Mouse (Mus musculus) ovary, postnatal 36 days (tissue): ENCODE results near the gene Cycs.

Experiments used
- DNase-seq: peaks from one replicate; pipeline ENCODE4 v3.0.0; 2022; ENCODE audit warnings: low spot score, mixed read lengths

Gene Cycs

GRCm38 (mm10) chr6:50545412-50546043 is 20.8 kb downstream of the Cycs start:
- DNase-seq, result no peak

GRCm38 (mm10) chr6:50542535-50542934 is 23.8 kb downstream of the Cycs start:
- DNase-seq, result no peak

GRCm38 (mm10) chr6:50539641-50540040 is 26.7 kb downstream of the Cycs start:
- DNase-seq, result no peak

GRCm38 (mm10) chr6:50536461-50536892 is 29.9 kb downstream of the Cycs start:
- DNase-seq, result peak; percentile 63

- no peak for DNase-seq
Observed at GRCm38 (mm10) chr6:50535346-50535745, 31.0 kb downstream of the Cycs start.

GRCm38 (mm10) chr6:50531920-50532319 is 34.4 kb downstream of the Cycs start:
- no peak for DNase-seq

- DNase-seq, result no peak
Observed at GRCm38 (mm10) chr6:50531003-50531402, 35.3 kb downstream of the Cycs start.

GRCm38 (mm10) chr6:50529194-50529593 is 37.1 kb downstream of the Cycs start:
- DNase-seq, result no peak

GRCm38 (mm10) chr6:50527416-50527815 is 38.9 kb downstream of the Cycs start:
- DNase-seq, result no peak

GRCm38 (mm10) chr6:50526597-50527024 is 39.7 kb downstream of the Cycs start:
- DNase-seq, result peak; percentile 24

GRCm38 (mm10) chr6:50525846-50526245 is 40.5 kb downstream of the Cycs start:
- DNase-seq, result no peak

GRCm38 (mm10) chr6:50524261-50524896 is 42.0 kb downstream of the Cycs start:
- DNase-seq, result no peak

- no peak for DNase-seq
Observed at GRCm38 (mm10) chr6:50522772-50523171, 43.6 kb downstream of the Cycs start.

GRCm38 (mm10) chr6:50521532-50522135 is 44.7 kb downstream of the Cycs start:
- no peak for DNase-seq

- DNase-seq, result no peak
Observed at GRCm38 (mm10) chr6:50520139-50520538, 46.2 kb downstream of the Cycs start.

- no peak for DNase-seq
Observed at GRCm38 (mm10) chr6:50518371-50518770, 48.0 kb downstream of the Cycs start.
